Mouse (Mus musculus) kidney, postnatal 36 days (tissue): Measurements from ENCODE around the gene Tmem126b.

Source experiments
- DNase-seq, 2 experiments: peaks; one replicate each; pipeline ENCODE4 v3.0.0; 2021 to 2022; ENCODE audit warnings: mixed read lengths in 2 of 2

The Tmem126b gene

DNA sequence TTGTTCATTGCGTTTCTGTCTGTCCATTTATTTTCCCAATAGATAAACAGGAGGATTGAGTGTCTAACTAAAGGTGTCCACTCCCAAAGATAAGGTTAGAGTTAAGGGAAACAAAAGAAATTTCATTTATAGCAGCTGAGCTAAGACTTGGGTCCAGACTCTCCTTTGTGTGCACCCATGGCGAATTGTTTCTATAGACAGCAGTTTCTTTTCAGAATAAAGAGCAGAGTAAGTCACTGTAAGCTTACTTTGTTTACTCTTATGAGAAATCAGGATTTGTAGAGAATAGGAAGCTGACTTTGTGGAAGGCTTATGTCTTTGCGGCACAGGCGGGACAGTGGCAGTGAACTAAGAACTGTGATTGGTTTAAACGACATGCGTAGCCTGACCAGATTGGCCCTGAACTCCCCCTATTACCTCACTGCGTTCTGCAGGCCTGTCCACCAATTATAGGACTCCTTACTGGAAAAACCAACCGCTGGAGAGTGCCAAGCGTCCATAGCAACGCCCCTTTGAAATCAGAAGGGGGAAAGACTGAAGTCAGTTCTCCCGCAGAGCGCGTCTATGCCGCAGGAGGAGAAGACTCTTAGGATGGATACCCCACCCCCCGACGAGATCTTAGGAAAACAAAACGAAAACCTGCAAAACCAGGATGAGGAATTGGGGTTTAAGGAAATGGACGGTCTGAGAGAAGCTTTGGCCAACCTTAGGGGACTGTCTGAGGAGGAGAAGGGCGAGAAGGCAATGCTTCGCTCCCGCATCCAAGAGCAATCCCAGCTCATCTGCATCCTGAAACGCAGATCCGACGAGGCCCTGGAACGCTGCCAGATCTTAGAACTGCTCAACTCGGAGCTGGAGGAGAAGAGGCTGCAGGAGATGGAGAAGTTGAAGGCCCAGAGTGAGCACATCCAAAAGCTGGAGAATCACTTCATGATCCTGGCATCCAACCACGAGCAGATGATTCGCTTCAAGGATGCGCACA lies 49.5 kb downstream of the Tmem126b start, which contains the start of gene Ccdc89:
Gene Ccdc89 (plus strand): TSS at position 558 of the 982 bp plus-strand sequence.
- DNase-seq, result peak; percentile 86 to 92
